Mouse (Mus musculus): Measurements from ENCODE around the gene Abcb11. TPM values are rescaled to one million over a fixed set of nuclear protein-coding genes. Genes with fewer than 3 reads are reported as not detected.

The Abcb11 gene
- polyA plus RNA-seq (2012; rRNA removed; ENCODE audit: low replicate concordance): 0.02 TPM in 1 of 2 replicates, not detected in the other

GRCm38 (mm10) chr2:69342496-69343221 is at the start of gene Abcb11:
Gene Abcb11 (minus strand): TSS chr2:69342616.

GRCm38 (mm10) chr2:69380281-69380680 is 37.9 kb upstream of the Abcb11 start, which contains the start of gene Dhrs9:
Gene Dhrs9 (plus strand): TSS chr2:69380445.

DNA sequence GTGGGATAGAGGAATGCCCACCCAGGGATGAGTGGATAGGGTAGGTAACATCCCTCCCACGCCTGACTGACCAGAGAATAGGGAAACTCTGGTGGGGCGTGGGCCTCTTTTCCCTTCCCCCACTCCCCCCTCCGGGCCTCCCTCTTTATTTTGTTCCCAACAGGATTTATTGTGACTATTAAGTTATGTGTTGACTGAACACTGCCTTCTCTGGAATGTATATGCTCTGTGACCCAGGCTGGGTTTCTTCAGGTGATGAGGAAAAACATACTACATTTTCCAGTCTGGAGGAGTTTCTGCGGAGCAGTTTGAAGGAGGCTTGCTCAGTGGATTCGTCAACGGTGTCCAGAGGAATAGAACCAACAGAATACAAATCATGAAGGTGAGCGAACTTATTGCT is 131.6 kb downstream of the Abcb11 start, which contains the start of gene G6pc2:
G6pc2 (plus strand) TSS at position 301 of the 400 bp plus-strand sequence.

GRCm38 (mm10) chr2:69205791-69206351 is 136.5 kb downstream of the Abcb11 start, which contains the start of gene Spc25:
Gene Spc25 (minus strand): TSS chr2:69206194.

Other genes starting within 250 kb of the Abcb11 start
- 1.8 and 2.1 TPM in 2 replicates for gene Nostrin, start 206.8 kb downstream of the Abcb11 start, polyA plus RNA-seq (2012; rRNA removed; ENCODE audit: low replicate concordance)
- 0.08 and 0.26 TPM in 2 replicates for gene Spc25, start 136.4 kb downstream of the Abcb11 start, polyA plus RNA-seq (2012; rRNA removed; ENCODE audit: low replicate concordance)
- gene G6pc2, start 131.5 kb downstream of the Abcb11 start, polyA plus RNA-seq (2012; rRNA removed; ENCODE audit: low replicate concordance): 0.50 TPM in 1 of 2 replicates, not detected in the other
- 0.23 and 0.36 TPM in 2 replicates for gene Dhrs9, start 37.8 kb upstream of the Abcb11 start, polyA plus RNA-seq (2012; rRNA removed; ENCODE audit: low replicate concordance)
- gene Lrp2, start 243.4 kb upstream of the Abcb11 start, polyA plus RNA-seq (2012; rRNA removed; ENCODE audit: low replicate concordance): 0.02 and 0.09 TPM in 2 replicates